Mouse (Mus musculus) urinary bladder, postnatal 10 days (tissue): ENCODE data around the gene Aicda.
"Not testable (repeated sequence)": the region's sequence is repeated elsewhere in the genome, so short reads cannot be mapped to it uniquely, and the experiment has no call there.

Experiments
- DNase-seq: peaks from one replicate; pipeline ENCODE4 v3.0.0; 2022; ENCODE audit warnings: low spot score

Gene Aicda

GRCm38 (mm10) chr6:122555266-122555665, 1.7 kb downstream of the Aicda start:
- DNase-seq: no peak

DNA sequence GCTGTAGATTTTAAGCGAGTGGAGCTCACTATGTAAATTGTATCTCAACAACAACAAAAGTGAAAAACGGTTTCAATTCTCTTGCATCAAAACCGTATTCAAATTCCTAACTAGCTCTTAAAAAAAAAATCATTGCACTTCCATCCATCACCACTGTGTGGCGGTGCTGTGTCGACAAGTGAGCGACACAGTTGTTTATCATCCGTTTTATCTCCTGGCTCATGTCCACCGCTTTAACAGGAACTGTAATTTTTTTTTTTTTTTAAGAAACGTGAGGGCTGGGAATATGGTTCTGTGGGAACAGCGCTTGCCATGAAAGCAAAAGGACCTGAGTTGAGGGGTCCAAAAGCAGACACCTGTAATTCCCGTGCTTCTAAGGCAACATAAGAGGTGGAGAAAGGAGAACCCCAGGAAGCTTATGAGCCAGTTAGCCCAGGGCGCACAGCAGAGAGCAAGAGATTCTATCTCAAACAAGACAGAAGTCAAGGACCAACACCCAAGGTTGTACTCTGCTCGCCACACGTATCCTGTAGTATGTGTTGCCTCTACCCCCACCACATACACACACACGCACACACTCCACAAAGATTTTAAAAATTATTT, 3.5 kb downstream of the Aicda start:
- DNase-seq: no peak

GRCm38 (mm10) chr6:122560427-122560826, 6.8 kb downstream of the Aicda start:
- DNase-seq: no peak

DNA sequence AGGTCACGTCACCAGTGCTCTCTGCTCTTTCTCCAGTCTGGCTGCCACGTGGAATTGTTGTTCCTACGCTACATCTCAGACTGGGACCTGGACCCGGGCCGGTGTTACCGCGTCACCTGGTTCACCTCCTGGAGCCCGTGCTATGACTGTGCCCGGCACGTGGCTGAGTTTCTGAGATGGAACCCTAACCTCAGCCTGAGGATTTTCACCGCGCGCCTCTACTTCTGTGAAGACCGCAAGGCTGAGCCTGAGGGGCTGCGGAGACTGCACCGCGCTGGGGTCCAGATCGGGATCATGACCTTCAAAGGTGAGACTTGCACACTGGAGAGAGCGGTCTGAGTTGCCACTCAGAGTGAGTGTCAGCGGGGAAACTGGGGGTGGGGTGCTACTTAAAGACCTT, 7.4 kb downstream of the Aicda start:
- no peak for DNase-seq

- DNase-seq: no peak
Observed at GRCm38 (mm10) chr6:122562463-122562862, 8.9 kb downstream of the Aicda start.

GRCm38 (mm10) chr6:122565070-122565784, 11.6 kb downstream of the Aicda start:
- no peak for DNase-seq

- no peak for DNase-seq
Observed at GRCm38 (mm10) chr6:122569113-122569512, 15.5 kb downstream of the Aicda start.

GRCm38 (mm10) chr6:122569762-122570161, 16.2 kb downstream of the Aicda start:
- DNase-seq: no peak

DNA sequence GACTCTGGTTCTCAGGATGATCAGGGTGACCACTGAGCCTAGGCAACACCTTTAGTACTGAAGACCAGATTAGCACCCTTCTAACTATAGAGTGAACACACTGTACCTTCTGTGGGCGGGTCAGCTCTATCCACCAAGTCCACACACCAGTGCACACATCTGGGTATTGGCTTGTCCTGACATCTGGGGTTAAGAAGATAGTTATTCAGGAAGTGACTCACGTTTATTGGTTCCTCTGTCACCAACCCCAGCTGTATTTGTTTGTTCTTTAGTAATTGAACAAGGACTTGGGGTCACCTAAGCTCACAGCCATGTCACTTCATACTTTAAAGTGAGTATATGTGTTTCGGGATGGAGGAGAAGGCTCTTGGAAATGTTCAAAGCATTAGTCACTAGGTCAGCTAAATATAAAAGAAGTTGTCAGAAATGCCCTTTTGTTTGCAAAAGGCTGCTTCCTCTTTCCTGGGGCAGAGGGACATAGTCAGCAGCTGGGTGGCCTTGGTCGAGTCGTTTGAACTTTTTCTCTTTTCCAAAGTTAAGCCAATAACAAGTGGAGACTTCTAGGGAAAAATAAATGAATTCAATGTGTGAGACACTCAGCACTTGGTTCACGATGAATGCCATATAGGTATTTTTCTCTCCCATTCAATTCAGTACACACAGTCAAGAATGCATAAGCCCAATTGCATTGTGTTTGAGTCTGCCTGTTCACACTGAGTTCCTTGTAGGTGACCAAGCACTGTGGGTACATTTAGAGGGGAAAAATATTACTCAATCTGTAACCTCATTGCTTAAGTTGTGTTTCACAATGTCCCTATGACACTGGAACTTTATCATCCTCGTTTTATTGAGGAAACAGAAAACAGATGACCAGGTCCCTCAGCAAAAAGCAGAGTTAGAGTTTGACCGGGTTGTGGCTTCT, 17.4 kb downstream of the Aicda start:
- no peak for DNase-seq

GRCm38 (mm10) chr6:122571617-122571959, 18.0 kb downstream of the Aicda start:
- DNase-seq: no peak

DNA sequence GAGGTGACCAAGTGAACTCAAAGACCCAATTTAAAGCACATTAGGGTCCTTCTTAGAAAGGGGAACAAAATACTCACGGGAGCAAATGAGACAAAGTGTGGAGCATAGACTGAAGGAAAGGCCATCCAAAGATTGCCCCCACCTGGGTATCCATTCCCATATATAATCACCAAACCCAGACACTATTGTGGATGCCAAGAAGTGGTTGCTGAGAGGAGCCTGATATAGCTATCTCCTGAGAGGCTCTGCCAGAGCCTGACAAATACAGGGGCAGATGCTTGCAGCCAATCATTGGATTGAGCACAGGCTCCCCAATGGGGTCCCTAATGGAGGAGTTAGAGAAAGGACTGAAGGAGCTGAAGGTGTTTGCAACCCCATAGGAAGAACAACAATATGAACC, 21.4 kb downstream of the Aicda start:
- not testable (repeated sequence) for DNase-seq

GRCm38 (mm10) chr6:122577030-122577429, 23.4 kb downstream of the Aicda start:
- DNase-seq: no peak

DNA sequence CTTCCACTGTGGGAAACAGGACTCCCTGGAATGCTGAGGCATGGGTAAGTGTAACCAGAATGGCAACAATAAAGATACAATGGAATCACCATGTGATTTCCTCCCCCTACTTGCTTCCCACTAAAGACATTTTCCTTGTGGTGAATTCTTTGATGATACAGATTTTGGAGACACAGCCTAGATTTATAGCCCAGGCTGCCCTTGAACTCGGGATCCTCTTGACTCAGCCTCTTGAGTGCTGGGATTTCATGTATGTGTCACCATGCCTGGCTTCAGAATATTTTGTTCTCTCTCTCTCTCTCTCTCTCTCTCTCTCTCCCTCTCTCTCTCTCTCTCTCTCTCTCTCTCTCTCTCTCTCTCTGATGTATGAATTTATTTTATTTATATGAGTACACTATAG, 25.5 kb downstream of the Aicda start:
- no peak for DNase-seq

- DNase-seq: no peak
Observed at GRCm38 (mm10) chr6:122591027-122591758, 37.6 kb downstream of the Aicda start.

DNA sequence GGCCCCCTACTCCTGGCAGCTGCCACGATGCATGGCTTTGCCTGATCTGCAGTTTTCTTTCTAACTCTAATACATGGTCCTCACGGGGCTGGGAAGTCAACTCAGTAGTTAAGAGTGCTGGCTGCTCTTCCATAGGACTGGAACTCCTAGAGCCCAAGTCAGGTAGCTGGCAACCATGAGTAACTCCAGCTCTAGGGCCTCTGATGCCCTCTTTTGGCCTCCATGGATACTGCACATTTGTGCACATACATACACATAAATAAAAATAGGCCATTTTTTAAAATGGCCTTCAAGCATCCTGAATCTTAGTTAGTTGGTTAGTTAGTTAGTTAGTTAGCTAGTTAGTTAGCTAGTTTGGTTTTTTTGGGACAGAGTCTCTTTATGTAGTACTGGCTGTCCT, 39.3 kb downstream of the Aicda start:
- no peak for DNase-seq

DNA sequence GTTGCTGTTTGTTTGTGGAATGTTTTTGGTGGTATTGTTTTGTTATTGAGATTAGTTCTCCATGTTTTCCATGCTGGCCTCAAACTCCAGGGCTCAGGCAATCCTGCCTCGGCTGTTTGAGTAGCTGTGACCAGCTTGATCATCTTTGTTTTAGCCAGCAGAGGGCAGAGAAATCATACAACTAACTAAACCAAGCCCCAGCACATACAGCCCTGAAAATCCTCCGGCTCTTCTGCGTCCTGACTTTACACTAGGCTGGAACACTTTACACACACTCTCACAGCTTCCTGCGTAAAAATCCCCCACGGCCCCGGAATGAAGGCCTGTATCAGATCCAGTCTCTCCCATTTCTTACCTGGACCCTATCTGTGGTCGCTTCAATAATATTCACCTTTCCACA, 42.0 kb downstream of the Aicda start:
- DNase-seq: no peak

DNA sequence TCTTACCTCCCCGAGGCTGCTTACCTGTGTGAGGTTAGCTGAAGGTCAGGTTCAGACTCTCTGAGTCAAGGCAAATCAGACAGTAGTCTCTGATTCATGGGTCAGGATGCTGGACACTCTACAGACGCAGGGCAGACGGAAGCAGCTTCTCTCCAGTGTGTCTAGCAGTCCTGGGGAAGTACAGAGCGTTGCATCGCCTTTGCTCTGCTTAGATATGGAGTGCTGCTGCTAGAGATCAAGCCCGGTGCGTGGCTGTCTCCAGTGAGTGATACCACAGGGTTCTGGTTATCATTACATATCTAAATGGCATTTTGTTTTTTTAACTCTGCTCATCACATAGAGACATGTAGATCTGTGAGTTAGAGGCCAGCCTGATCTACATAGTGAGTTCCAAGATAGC, 43.0 kb downstream of the Aicda start:
- DNase-seq: no peak

GRCm38 (mm10) chr6:122598014-122598413, 44.4 kb downstream of the Aicda start:
- no peak for DNase-seq

- DNase-seq: no peak
Observed at GRCm38 (mm10) chr6:122598436-122598835, 44.8 kb downstream of the Aicda start.

- DNase-seq: no peak
Observed at GRCm38 (mm10) chr6:122599054-122599737, 45.6 kb downstream of the Aicda start.

GRCm38 (mm10) chr6:122600066-122600646, 46.6 kb downstream of the Aicda start:
- DNase-seq: no peak
